Mouse (Mus musculus): ENCODE results near the gene L1td1. TPM values are rescaled to one million over a fixed set of nuclear protein-coding genes. Genes with fewer than 3 reads are reported as not detected.

L1td1 gene
- polyA plus RNA-seq, 1 experiment from 2014 or later = not detected

DNA sequence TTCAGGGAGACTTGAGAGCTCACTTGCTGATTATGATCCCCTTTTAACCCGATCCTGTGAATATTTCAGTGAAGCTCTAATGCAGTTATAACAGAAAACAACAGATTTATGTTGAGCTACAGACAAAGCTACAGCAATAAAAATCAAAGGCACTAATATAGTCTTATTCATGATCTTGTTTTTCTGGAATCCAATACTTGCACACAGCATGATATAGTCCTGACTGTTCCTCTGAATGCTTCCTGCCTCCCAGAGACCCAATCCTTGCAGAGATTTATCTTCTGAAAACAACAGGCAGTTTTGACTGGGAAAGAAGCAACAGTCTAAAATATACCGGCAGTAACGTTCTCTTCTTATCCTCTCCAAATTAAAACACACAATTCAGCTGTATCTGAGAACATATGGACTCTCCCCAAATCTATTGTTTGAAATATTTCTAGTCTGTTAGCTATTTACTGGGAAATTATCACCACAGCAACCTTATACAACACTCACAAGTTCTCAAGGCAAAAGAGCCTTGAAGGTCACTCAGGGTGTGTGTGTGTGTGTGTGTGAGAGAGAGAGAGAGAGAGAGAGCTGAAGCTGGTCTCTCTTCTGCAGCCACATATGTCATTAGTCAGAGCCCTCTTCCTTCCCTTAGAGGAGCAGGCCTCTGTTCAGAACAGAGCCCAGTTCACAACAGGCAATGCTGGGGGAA, 16.8 kb downstream of the L1td1 start:
- Histone ChIP-seq H3K4me2 (no peak overlapping the region), H3K27ac (replicated peaks) (no peak overlapping the region), H3K9me3 (replicated peaks) (no peaks in the 10 kb centered on the region), H3K36me3 (replicated peaks) (no peaks in the 10 kb centered on the region), H3K27me3 (no peaks in the 10 kb centered on the region), H3K4me1 (replicated peaks) (no peaks in the 10 kb centered on the region), H3K4me3 (replicated peaks) (no peak overlapping the region), H3K9ac (no peak overlapping the region)
- no peak for ATAC-seq (ENCODE audit: insufficient read depth)
- 60% methylated on average over 3 of the region's 3 CpGs for WGBS (ENCODE audit: insufficient replicate concordance)

DNA sequence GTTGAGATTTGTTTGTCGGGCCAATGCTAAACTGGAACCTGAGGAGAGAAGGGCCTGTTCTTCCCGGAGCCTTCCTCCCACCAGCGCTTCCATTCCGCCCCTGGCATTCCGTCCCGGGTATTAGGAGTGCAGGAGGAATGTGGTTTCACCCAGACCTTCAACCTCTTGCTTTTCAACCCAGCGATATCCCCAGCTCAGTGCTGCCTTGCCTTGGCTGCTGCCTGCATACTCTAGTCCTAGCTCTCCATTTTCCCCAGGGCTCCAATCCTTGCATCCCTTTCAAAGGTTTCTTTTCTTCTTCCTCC, 17.3 kb downstream of the L1td1 start:
- H3K27me3 ChIP-seq = no peaks in the 10 kb centered on the region
- H3K9ac ChIP-seq = no peak overlapping the region
- ATAC-seq (ENCODE audit: insufficient read depth) = no peak
- no peak overlapping the region for H3K4me3 ChIP-seq (replicated peaks)
- H3K4me2 ChIP-seq = no peak overlapping the region
- no peak overlapping the region for H3K27ac ChIP-seq (replicated peaks)
- H3K4me1 ChIP-seq (replicated peaks) = no peaks in the 10 kb centered on the region
- H3K9me3 ChIP-seq (replicated peaks) = no peaks in the 10 kb centered on the region
- no peaks in the 10 kb centered on the region for H3K36me3 ChIP-seq (replicated peaks)
- WGBS (ENCODE audit: insufficient replicate concordance) = 29% methylated on average over 7 of the region's 7 CpGs

DNA sequence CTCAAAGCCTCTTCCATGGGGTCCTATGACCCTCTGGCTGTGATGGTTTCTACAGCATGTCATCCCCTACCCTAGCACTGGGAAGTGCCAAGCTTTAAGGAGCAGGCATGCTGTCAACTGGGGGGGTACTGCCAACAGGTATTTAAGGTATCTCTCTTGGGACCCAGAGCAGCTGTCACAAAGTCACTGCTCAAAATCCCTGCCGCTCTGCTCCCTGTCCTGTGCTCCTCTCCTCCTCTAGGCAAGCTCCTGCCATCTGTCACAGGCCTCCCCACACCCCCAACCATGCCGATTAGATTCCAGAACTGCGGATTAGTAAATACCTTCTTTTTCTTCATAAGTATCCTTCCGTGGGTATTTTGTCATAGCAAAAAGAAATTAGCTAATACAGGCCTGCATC, 27.9 kb downstream of the L1td1 start:
- no peak overlapping the region for H3K9ac ChIP-seq
- H3K4me3 ChIP-seq (replicated peaks) = no peak overlapping the region
- H3K36me3 ChIP-seq (replicated peaks) = no peaks in the 10 kb centered on the region
- H3K9me3 ChIP-seq (replicated peaks) = no peaks in the 10 kb centered on the region
- H3K27ac ChIP-seq (replicated peaks) = no peak overlapping the region
- no peak overlapping the region for H3K4me2 ChIP-seq
- 61% methylated on average over 4 of the region's 4 CpGs for WGBS (ENCODE audit: insufficient replicate concordance)
- no peaks in the 10 kb centered on the region for H3K4me1 ChIP-seq (replicated peaks)
- H3K27me3 ChIP-seq = no peaks in the 10 kb centered on the region
- ATAC-seq (ENCODE audit: insufficient read depth) = no peak

DNA sequence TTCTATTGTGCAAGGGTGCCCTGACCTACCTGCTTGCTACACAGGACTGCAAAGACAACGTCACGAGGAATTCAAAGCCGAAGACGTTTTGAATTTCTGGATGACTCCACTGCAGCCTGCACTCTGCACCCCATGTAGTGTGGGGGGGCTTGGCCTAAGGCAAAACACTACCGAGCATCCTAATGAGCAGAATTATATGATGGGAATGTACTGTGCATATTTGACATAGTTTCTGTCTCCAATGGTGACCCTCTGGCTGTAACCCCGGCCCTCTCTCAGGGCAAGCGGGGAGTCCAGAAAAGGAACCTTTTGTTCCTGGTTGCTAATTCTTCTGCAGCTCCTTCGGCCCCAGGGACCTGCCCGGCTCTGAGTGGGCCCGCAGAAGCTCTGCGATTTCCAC, 29.6 kb downstream of the L1td1 start:
- H3K4me3 ChIP-seq (replicated peaks) = no peak overlapping the region
- H3K27ac ChIP-seq (replicated peaks) = no peak overlapping the region
- H3K27me3 ChIP-seq = no peaks in the 10 kb centered on the region
- no peaks in the 10 kb centered on the region for H3K9me3 ChIP-seq (replicated peaks)
- ATAC-seq (ENCODE audit: insufficient read depth) = no peak
- H3K4me1 ChIP-seq (replicated peaks) = no peaks in the 10 kb centered on the region
- no peak overlapping the region for H3K4me2 ChIP-seq
- H3K9ac ChIP-seq = no peak overlapping the region
- H3K36me3 ChIP-seq (replicated peaks) = no peaks in the 10 kb centered on the region
- WGBS (ENCODE audit: insufficient replicate concordance) = 68% methylated on average over 11 of the region's 11 CpGs

DNA sequence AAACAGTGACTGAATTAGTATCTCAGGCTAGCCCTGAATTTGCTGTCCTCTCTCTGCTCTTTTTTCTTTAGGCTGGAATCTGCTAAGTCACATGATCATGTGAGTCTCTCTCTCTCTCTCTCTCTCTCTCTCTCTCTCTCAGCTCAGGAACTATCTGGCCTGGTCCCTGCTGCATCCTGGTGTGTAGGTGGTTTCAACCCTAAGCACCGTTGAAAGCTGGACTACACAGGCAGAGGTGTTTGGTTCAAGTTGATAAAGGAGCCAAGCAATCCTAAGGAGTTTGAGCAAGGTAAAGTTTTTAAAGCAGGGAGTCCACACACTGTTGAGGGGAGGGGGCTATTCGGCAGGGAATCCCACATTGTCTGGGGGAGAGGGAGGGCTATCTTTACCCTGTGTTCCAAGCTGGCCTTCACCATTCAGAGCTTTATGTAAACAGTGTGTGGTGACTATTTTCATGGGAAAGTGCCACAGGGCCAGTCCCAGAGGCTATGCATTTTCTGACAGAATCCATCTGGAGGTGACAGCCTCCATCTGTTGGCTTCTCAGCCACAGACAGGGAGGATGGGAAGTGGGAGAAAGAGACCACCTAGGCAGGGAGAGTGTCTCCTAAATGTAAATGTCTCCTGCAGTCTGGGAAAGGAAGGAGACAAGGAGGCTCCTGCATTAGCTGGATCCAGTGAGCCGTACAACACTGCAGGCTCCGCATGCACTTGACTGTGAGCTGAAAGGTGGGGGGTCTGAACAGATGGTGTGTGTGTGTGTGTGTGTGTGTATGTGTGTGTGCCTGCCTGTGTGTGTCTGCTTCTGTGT, 31.7 kb downstream of the L1td1 start:
- no peak overlapping the region for H3K4me3 ChIP-seq (replicated peaks)
- H3K4me2 ChIP-seq = no peak overlapping the region
- no peaks in the 10 kb centered on the region for H3K27me3 ChIP-seq
- no peaks in the 10 kb centered on the region for H3K4me1 ChIP-seq (replicated peaks)
- no peak overlapping the region for H3K27ac ChIP-seq (replicated peaks)
- no peak overlapping the region for H3K9ac ChIP-seq
- no peaks in the 10 kb centered on the region for H3K9me3 ChIP-seq (replicated peaks)
- H3K36me3 ChIP-seq (replicated peaks) = no peaks in the 10 kb centered on the region
- 46% methylated on average over 4 of the region's 4 CpGs for WGBS (ENCODE audit: insufficient replicate concordance)
- ATAC-seq (ENCODE audit: insufficient read depth) = no peak

DNA sequence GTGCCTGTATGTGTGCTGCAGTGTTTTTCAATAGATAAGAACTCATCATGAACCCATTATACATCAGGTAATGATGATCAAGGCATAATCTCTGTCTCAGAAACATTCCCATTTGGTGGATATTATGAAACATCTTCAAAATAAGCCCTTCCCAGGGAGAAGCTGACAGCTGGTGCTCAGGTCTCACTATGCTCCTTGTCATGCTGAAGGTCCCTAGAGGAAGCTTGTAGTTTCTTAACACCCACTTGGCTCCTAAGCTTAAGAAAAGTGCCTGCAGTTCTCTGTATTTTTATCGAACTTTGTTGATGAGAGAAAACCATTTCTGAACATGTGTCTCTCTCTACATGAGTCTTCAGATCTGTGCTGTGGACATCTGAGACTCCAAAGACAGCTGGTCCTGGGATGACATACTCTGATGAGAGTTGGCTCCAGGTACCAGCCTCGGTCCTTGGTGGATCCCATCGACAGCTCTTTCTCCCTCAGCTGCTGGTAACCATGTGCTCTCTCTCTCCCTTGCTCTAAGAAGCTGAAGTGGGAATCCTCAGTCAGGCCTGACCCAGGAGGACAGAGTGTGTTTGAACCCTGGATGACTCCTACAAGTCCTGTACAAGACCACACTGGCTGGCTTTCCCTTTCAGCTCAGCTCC, 32.5 kb downstream of the L1td1 start:
- Histone ChIP-seq H3K27me3 (no peaks in the 10 kb centered on the region), H3K4me3 (replicated peaks) (no peak overlapping the region), H3K4me1 (replicated peaks) (no peaks in the 10 kb centered on the region), H3K9ac (no peak overlapping the region), H3K4me2 (no peak overlapping the region), H3K27ac (replicated peaks) (no peak overlapping the region), H3K9me3 (replicated peaks) (no peaks in the 10 kb centered on the region), H3K36me3 (replicated peaks) (no peaks in the 10 kb centered on the region)
- WGBS (ENCODE audit: insufficient replicate concordance) = 57% methylated on average over 3 of the region's 3 CpGs
- no peak for ATAC-seq (ENCODE audit: insufficient read depth)

DNA sequence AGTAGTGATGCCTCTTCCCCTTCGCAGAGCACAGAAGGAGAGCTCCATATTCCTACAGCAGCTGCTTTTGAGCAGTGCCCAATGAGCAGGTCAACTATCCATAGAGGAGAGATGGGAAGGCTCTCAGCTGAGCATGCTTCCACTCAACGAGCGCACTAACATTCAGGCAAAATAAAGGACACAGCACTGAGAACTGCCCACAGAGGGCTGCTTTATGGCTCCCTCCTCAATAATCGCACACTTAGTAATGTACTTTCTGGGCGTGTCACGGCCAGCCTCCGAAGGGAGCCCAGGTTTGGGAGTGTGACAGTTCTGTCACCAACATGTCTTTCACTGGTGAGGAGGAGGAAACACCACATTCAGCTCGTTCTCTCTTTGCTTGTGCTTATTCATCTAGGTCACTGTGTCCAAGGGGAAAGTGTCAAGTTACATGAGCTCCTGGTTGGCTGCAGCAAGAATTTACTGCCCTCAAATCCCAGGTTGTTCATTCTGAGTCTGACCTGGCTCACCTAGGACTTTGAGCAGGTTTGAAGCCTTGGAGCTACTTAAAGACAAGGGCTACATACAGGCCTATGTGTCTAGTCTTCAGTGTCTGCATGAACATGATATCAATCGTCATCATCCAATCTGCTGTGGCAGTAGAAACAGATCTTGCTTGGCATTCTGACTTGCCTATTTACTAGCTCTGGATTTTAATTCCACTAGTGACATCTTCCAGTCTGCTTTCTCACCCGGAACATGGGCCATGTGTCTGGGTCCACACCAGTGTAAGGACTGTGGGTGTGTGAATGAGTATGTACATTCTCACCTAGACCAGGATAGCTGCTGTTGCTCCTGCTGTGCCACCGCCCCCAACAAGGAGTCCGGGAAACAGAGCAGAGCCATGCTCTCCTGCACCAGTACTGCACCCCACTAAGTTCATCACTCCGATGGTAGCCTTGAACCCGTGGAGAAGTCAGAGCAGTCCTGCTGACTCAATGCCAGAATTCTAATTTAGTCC, 40.9 kb downstream of the L1td1 start:
- no peak overlapping the region for H3K4me3 ChIP-seq (replicated peaks)
- 61% methylated on average over 14 of the region's 14 CpGs for WGBS (ENCODE audit: insufficient replicate concordance)
- H3K27me3 ChIP-seq = no peaks in the 10 kb centered on the region
- H3K9me3 ChIP-seq (replicated peaks) = no peaks in the 10 kb centered on the region
- no peak overlapping the region for H3K27ac ChIP-seq (replicated peaks)
- H3K4me1 ChIP-seq (replicated peaks) = no peaks in the 10 kb centered on the region
- no peak overlapping the region for H3K4me2 ChIP-seq
- no peak overlapping the region for H3K9ac ChIP-seq
- ATAC-seq (ENCODE audit: insufficient read depth) = no peak
- H3K36me3 ChIP-seq (replicated peaks) = no peaks in the 10 kb centered on the region

DNA sequence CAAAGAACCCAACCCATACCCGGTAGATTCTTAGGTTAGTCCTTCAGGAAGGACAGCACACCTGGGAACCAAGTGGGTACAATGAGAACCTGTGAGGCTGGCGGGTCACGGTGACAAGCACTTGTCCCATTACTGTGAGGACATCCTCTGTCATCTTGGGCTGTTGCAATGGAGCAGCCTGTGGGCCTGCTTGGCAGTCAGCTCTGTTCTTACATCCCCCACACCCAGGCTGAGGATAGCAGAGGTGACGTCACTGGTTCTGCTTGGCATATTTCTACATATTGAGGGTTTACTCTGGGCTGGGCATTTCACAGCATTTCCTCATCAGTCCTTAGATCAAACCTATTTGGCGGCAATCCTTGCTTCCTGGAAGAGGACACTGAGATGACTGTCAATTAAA, 47.3 kb downstream of the L1td1 start:
- 62% methylated on average over 5 of the region's 5 CpGs for WGBS (ENCODE audit: insufficient replicate concordance)

DNA sequence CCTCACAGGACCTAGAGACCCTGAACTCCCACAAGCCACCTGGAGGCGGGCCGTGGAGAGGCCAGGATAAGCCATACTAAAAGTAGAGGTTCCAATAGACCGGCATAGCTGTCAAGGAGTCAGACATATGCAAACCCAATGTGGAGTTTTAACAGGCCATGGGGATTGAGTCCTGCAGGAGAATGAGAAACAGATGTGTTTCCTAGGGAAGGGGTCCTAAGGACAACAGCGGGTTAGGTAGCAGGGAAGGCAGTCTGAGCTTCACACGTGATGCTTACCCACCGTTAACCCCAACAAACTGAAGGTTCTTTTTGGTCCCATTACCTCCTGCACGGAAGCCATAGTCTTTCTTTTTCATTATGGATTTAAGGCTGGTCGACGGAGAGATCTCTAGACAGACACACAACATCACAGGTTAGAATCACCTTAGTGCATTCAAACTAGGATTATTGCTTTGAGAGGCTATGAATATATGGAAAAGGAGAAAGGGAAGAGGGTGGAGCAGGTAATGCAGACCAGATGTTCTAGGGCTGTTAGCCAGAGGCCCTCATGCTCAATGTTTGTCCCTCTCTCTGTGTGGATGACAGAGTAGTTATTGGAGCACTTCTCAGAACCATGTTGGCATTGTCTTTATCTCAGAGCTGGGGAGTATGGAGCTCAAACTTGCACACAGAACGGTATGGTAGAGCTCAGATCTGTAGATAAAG, 50.3 kb downstream of the L1td1 start:
- 68% methylated on average over 10 of the region's 10 CpGs for WGBS (ENCODE audit: insufficient replicate concordance)
- H3K27ac ChIP-seq (replicated peaks) = no peak overlapping the region
- peaks cover 9% of the 10 kb centered on the region; the same call in 1 of the 2 replicates for H3K27me3 ChIP-seq
- no peak overlapping the region for H3K4me3 ChIP-seq (replicated peaks)
- H3K36me3 ChIP-seq (replicated peaks) = no peaks in the 10 kb centered on the region
- H3K4me1 ChIP-seq (replicated peaks) = no peaks in the 10 kb centered on the region
- ATAC-seq (ENCODE audit: insufficient read depth) = no peak
- no peaks in the 10 kb centered on the region for H3K9me3 ChIP-seq (replicated peaks)
- no peak overlapping the region for H3K9ac ChIP-seq
- H3K4me2 ChIP-seq = no peak overlapping the region

More for the DNA sequence above, 47.3 kb downstream of the L1td1 start:
- H3K27me3 ChIP-seq = peaks cover 6% of the 10 kb centered on the region; the same call in 1 of the 2 replicates
- ATAC-seq (ENCODE audit: insufficient read depth) = no peak
- no peak overlapping the region for H3K4me3 ChIP-seq (replicated peaks)
- no peaks in the 10 kb centered on the region for H3K9me3 ChIP-seq (replicated peaks)
- no peak overlapping the region for H3K4me2 ChIP-seq
- H3K27ac ChIP-seq (replicated peaks) = no peak overlapping the region
- H3K4me1 ChIP-seq (replicated peaks) = no peaks in the 10 kb centered on the region
- no peak overlapping the region for H3K9ac ChIP-seq
- H3K36me3 ChIP-seq (replicated peaks) = no peaks in the 10 kb centered on the region

DNA sequence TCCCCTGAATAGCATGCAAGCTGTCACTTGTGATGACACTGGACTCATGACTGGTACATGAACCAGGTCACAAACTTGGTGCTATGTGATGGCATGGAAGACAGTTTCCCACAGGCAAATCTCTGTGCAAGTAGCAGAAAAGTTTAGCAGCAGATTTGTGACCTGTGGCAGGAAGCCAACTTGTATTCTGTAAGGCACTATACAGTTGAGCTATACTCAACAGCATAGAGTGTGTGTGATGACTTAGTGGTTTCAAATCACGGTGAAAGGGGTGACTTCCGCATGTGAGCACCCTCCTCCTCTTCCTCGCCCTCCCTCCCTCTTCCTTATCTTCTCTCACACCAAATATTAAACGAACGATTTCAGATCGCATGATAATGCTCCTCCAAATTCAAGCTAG, 50.9 kb downstream of the L1td1 start:
- WGBS (ENCODE audit: insufficient replicate concordance) = 57% methylated on average over 6 of the region's 6 CpGs
- Histone ChIP-seq H3K9me3 (replicated peaks) (no peaks in the 10 kb centered on the region), H3K36me3 (replicated peaks) (no peaks in the 10 kb centered on the region)

More for the DNA sequence above, 50.9 kb downstream of the L1td1 start:
- ATAC-seq (ENCODE audit: insufficient read depth) = no peak
- Histone ChIP-seq H3K4me2 (no peak overlapping the region), H3K4me3 (replicated peaks) (no peak overlapping the region), H3K27ac (replicated peaks) (no peak overlapping the region), H3K27me3 (peaks cover 9% of the 10 kb centered on the region; the same call in 1 of the 2 replicates), H3K9ac (no peak overlapping the region), H3K4me1 (replicated peaks) (no peaks in the 10 kb centered on the region)

Measured in liver, embryonic 15.5 days (tissue).